Mouse (Mus musculus): ENCODE measurements around the gene Kcmf1.

GRCm38 (mm10) chr6:72937430-72937829, 37.7 kb upstream of the Kcmf1 start:
- TF ChIP-seq POLR2A (IDR thresholded peaks at IDR 0.05; ENCODE audit: low read depth, low read length), result no peak
- no peak for TF ChIP-seq CTCF (IDR thresholded peaks at IDR 0.05; ENCODE audit: extremely low read depth, insufficient read length, insufficient replicate concordance, low read depth, low read length)
